Mouse (Mus musculus) midbrain, embryonic 11.5 days (tissue): ENCODE measurements at regions not wholly inside any gene's neighbourhood (a gene's known extent, or its start where the extent isn't known, plus 50 kb on each side); places are given as distances from the start of the nearest gene placed in this dataset.
A peak's percentile ranks its signal among the peaks of the same experiment; 100 is the strongest.

ENCODE experiments used
- ATAC-seq: fragments of 200-750 bp; cut with Nextera tagmentation; 2 replicates; pipeline ENCODE4 v1.8.0; 2017; ENCODE audit warnings: moderate TSS enrichment, moderate library complexity; ENCODE audit not compliant: low FRiP score
- DNase-seq: peaks from one replicate; pipeline ENCODE4 v3.0.0; 2015; ENCODE audit warnings: low spot score; ENCODE audit errors: missing footprints
- H3K27ac ChIP-seq: fragments of 300-500 bp; sonication (generic); 2 replicates; pipeline ENCODE4 v1.5.1; 2014; ENCODE audit warnings: low read depth, low read length
- H3K27me3 ChIP-seq: fragments of 300-500 bp; sonication (generic); 2 replicates; pipeline ENCODE4 v1.6.1; 2014; ENCODE audit warnings: mild to moderate bottlenecking, low read length, moderate library complexity, mixed read lengths; ENCODE audit not compliant: control insufficient read depth, insufficient read depth
- H3K36me3 ChIP-seq: fragments of 300-500 bp; sonication (generic); 2 replicates; pipeline ENCODE4 v1.6.1; 2014; ENCODE audit warnings: mild to moderate bottlenecking, low read length, moderate library complexity, mixed read lengths; ENCODE audit not compliant: control insufficient read depth, insufficient read depth
- H3K4me1 ChIP-seq: fragments of 300-500 bp; sonication (generic); 2 replicates; pipeline ENCODE4 v1.6.1; 2014; ENCODE audit warnings: low read length; ENCODE audit not compliant: control insufficient read depth, insufficient read depth
- H3K4me2 ChIP-seq: fragments of 300-500 bp; sonication (generic); 2 replicates; pipeline ENCODE4 v1.6.1; 2014; ENCODE audit warnings: mild to moderate bottlenecking, moderate library complexity
- H3K4me3 ChIP-seq: fragments of 300-500 bp; sonication (generic); 2 replicates; pipeline ENCODE4 v1.5.1; 2014; ENCODE audit warnings: low read depth, low read length
- H3K9ac ChIP-seq: fragments of 300-500 bp; sonication (generic); 2 replicates; pipeline ENCODE4 v1.6.1; 2014; ENCODE audit warnings: low read length
- H3K9me3 ChIP-seq: fragments of 300-500 bp; sonication (generic); 2 replicates; pipeline ENCODE4 v1.6.1; 2016; ENCODE audit warnings: low read length; ENCODE audit not compliant: control insufficient read depth
- whole genome bisulfite sequencing: fragments of 180-500 bp; shearing (Covaris S2); extraction: QIAGEN DNeasy Blood & Tissue Kit; methylation state at CpG from one replicate; pipeline ENCODE4 v1.1.7; 2014; 5-methylcytosine and 5-hydroxymethylcytosine counted together

DNA sequence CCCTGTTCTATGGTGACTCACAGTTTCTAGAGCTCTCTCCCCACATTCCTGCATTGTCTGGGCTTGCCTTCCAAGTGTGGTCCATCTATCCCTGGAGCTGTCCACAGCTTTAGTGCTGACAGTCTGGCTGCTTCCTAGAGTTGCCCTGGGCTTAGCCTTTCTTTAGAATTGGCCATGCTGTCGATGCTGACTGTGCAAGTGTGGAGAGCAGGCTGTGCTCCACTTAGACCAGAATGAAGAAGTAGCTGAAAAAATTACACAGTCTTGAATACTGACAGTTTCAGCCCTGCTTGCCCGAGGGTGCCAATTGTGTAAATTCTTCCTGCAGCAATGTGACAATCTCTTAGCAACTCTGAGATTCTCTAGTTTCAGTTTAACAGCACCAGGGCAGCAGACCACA lies 203.3 kb upstream of the Tmpo start:
- no peaks in the 10 kb centered on the region for H3K27me3 ChIP-seq
- no peak overlapping the region for H3K4me3 ChIP-seq
- WGBS, result 45% methylated on average over 2 of the region's 2 CpGs
- H3K36me3 ChIP-seq, result no peaks in the 10 kb centered on the region
- H3K9ac ChIP-seq, result no peak overlapping the region
- H3K9me3 ChIP-seq, result no peaks in the 10 kb centered on the region
- DNase-seq (no peak), ATAC-seq (no peak)
- H3K4me2 ChIP-seq, result no peak overlapping the region
- no peaks in the 10 kb centered on the region for H3K4me1 ChIP-seq
- H3K27ac ChIP-seq, result no peak overlapping the region

- WGBS, result 92% methylated on average over 3 of the region's 3 CpGs
- Histone ChIP-seq H3K9me3 (no peaks in the 10 kb centered on the region), H3K9ac (no peak overlapping the region), H3K36me3 (no peaks in the 10 kb centered on the region), H3K27ac (no peak overlapping the region), H3K4me3 (no peak overlapping the region), H3K27me3 (no peaks in the 10 kb centered on the region), H3K4me1 (peaks cover 5% of the 10 kb centered on the region; the same call in 1 of the 2 replicates), H3K4me2 (no peak overlapping the region)
- ATAC-seq, result no peak
- no peak for DNase-seq
Observed at GRCm38 (mm10) chr10:91376683-91377082, 195.6 kb upstream of the Tmpo start.

DNA sequence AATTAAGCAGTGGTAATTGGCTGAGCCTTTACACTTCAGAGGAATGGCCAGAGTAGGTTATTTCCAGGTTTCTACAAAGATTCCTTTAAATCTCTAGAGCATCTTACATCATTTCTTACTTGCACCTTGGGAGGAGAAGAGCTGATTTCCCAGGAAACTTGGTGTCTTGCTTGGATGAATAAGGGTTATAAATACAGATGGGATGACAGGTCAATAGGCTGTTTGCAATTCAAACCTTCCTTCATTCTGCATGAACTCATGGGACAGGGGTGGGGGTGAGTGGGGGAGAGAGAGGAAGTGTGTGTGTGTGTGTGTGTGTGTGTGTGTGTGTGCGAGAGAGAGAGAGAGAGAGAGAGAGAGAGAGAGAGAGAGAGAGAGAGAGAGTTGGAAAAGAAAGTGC lies 186.4 kb upstream of the Tmpo start:
- H3K9ac ChIP-seq, result no peak overlapping the region
- ATAC-seq (no peak), DNase-seq (no peak)
- H3K4me3 ChIP-seq, result no peak overlapping the region
- H3K27me3 ChIP-seq, result no peaks in the 10 kb centered on the region
- no peak overlapping the region for H3K4me2 ChIP-seq
- H3K27ac ChIP-seq, result no peak overlapping the region
- no peaks in the 10 kb centered on the region for H3K9me3 ChIP-seq
- no peaks in the 10 kb centered on the region for H3K4me1 ChIP-seq
- WGBS, result no CpG with 5 or more reads among the region's 1 CpGs
- H3K36me3 ChIP-seq, result no peaks in the 10 kb centered on the region

GRCm38 (mm10) chr10:91362587-91362986 lies 181.5 kb upstream of the Tmpo start:
- no peaks in the 10 kb centered on the region for H3K36me3 ChIP-seq
- no peak overlapping the region for H3K4me3 ChIP-seq
- 88% methylated on average over 3 of the region's 3 CpGs for WGBS
- ATAC-seq, result no peak
- H3K27me3 ChIP-seq, result no peaks in the 10 kb centered on the region
- no peak overlapping the region for H3K9ac ChIP-seq
- DNase-seq, result no peak
- no peaks in the 10 kb centered on the region for H3K4me1 ChIP-seq
- H3K4me2 ChIP-seq, result no peak overlapping the region
- no peaks in the 10 kb centered on the region for H3K9me3 ChIP-seq
- no peak overlapping the region for H3K27ac ChIP-seq

DNA sequence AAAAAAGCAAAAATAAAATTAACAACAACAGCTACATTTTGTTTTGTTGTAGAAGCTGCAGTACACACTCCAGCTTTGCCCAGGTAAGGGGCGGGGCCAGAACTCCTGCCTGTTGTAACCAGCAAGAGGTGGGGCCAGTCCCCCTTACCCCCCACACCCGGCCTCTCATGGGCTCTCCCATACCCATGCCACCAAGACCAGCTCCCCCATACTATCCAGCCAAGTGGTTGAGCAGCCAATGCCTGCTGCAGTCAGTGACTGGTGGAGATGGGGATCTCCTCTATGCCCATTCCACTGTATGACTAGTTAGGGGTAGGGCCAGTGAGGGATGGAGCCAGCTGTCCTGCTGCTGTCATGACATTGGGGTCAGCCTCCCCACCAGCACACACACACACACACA lies 180.5 kb upstream of the Tmpo start:
- Histone ChIP-seq H3K27me3 (no peaks in the 10 kb centered on the region), H3K27ac (no peak overlapping the region), H3K4me1 (no peaks in the 10 kb centered on the region), H3K9ac (no peak overlapping the region), H3K4me3 (no peak overlapping the region), H3K4me2 (no peak overlapping the region), H3K9me3 (no peaks in the 10 kb centered on the region), H3K36me3 (no peaks in the 10 kb centered on the region)
- ATAC-seq (no peak; the same call in 1 of the 2 replicates), DNase-seq (no peak)
- WGBS, result 83% methylated on average over 2 of the region's 2 CpGs

DNA sequence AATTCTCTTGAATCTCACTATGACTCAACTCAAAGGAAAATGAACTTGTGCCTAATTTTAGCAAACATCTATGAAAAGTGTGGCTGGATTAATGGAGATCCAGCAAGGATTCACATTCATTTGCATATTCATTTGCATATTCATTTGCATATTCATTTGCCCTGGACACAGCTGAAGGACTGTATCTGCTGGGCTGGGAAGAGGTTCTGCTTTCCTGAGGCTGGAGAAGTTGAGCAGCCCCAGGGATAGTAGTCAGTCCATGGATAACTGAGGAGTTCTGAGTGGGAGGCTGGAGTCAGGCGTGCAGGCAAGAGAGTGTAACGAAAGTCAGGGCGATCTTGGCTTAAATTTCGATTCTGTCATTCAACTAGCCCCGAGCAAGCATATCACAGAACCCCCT lies 164.3 kb upstream of the Tmpo start:
- DNase-seq (no peak), ATAC-seq (no peak)
- no peak overlapping the region for H3K4me3 ChIP-seq
- no peak overlapping the region for H3K27ac ChIP-seq
- no peaks in the 10 kb centered on the region for H3K36me3 ChIP-seq
- 80% methylated on average over 5 of the region's 5 CpGs for WGBS
- H3K9ac ChIP-seq, result no peak overlapping the region
- H3K4me1 ChIP-seq, result no peaks in the 10 kb centered on the region
- H3K27me3 ChIP-seq, result no peaks in the 10 kb centered on the region
- no peak overlapping the region for H3K4me2 ChIP-seq
- no peaks in the 10 kb centered on the region for H3K9me3 ChIP-seq

DNA sequence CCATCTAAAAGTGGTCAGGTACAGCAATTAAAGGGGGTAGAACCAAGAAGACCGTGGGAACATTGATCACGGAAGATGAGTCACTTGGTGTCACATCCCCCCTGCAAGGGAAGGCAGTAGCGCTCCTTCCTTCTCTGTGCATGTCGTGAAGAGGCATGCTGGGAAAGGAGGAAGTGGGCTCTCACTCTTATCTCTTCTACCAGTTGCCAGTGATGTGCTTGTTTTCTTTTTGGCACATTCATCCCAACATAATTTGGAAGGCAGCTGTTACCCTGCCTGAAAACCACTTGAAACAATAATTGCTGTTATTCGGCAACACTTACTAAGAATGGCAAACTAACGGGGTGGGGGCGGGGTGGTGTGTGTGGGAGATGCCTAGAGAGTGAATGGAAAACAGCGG lies 161.0 kb upstream of the Tmpo start:
- 88% methylated on average over 8 of the region's 8 CpGs for WGBS
- DNase-seq (no peak), ATAC-seq (no peak)
- Histone ChIP-seq H3K9ac (no peak overlapping the region), H3K4me3 (no peak overlapping the region), H3K4me2 (no peak overlapping the region), H3K4me1 (no peaks in the 10 kb centered on the region), H3K9me3 (no peaks in the 10 kb centered on the region), H3K27me3 (no peaks in the 10 kb centered on the region), H3K36me3 (no peaks in the 10 kb centered on the region), H3K27ac (no peak overlapping the region)

GRCm38 (mm10) chr10:91339361-91339760 lies 158.2 kb upstream of the Tmpo start:
- DNase-seq (peak; percentile 28), ATAC-seq (no peak)
- 94% methylated on average over 3 of the region's 3 CpGs for WGBS
- Histone ChIP-seq H3K27ac (no peak overlapping the region), H3K27me3 (no peaks in the 10 kb centered on the region), H3K4me2 (no peak overlapping the region), H3K4me3 (no peak overlapping the region), H3K4me1 (no peaks in the 10 kb centered on the region), H3K9ac (no peak overlapping the region), H3K36me3 (no peaks in the 10 kb centered on the region), H3K9me3 (no peaks in the 10 kb centered on the region)

DNA sequence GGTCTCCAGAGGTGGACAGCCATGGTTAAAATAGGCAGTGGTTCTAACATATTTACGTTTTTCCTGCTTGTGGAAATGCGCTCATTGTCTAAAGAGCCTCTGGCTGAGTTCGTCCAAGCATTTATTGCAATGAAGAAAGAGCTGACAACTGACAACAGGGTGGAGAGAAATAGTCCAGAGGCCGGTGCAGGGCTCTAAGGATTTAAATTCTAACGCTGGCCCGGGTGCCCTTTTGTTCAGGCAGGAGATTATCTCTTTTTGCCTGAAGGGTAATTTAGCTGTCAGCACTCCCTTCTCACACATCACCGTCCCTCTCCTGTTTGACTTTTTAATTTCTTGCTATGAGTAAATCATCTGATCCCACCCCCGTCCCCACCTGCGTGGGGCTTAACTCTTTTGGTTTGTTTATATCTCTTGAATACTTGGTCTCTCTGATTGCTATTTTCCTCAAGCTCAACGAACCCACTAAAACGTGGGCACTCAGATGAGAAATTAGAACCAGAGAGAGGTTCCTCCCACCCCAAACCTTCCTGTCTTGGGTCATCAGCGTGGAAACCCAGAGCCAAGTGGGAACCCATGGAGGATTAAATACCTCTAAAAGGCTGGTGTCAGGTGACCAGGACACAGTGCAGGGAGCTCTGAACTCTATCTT lies 145.7 kb upstream of the Tmpo start:
- ATAC-seq (peak; percentile 68; the same call in 1 of the 2 replicates), DNase-seq (peak; percentile 84)
- Histone ChIP-seq H3K4me3 (no peak overlapping the region), H3K9ac (no peak overlapping the region), H3K36me3 (no peaks in the 10 kb centered on the region), H3K4me1 (peaks cover 6% of the 10 kb centered on the region), H3K27me3 (no peaks in the 10 kb centered on the region), H3K27ac (no peak overlapping the region), H3K9me3 (no peaks in the 10 kb centered on the region), H3K4me2 (no peak overlapping the region)
- WGBS, result 10% methylated on average over 12 of the region's 12 CpGs
